Mouse (Mus musculus): ENCODE data around the gene Rpl32. TPM values are rescaled to one million over a fixed set of nuclear protein-coding genes. Genes with fewer than 3 reads are reported as not detected.
A peak's percentile ranks its signal among the peaks of the same experiment; 100 is the strongest.

Rpl32 gene
- polyA plus RNA-seq, 1 experiment: 1,149 TPM

GRCm38 (mm10) chr6:115770059-115770670, 38.4 kb downstream of the Rpl32 start:
- no peak for DNase-seq (ENCODE audit: extremely low spot score in 1 of 2, low spot score in 1 of 2)

DNA sequence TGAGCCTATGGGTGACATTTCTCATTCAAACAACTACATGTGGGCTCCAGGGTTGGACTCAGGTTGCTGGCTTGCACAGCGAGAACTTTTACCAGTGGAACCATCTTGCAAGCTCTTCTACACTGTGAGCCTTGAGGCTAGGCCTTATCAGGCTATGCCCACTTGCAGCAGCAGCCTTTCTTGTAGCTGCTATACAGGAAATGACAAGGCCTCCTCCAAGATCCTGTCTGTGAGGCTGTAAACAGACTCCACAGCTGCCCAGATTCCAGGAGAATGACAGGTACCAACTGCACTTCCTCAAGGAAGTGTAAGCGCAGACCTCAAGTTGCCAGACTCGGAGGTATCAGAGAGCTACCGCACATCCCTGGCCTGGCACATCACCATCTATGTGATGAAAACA, 40.3 kb downstream of the Rpl32 start:
- DNase-seq (ENCODE audit: extremely low spot score in 1 of 2, low spot score in 1 of 2): no peak

GRCm38 (mm10) chr6:115767357-115767756, 41.2 kb downstream of the Rpl32 start:
- DNase-seq (ENCODE audit: extremely low spot score in 1 of 2, low spot score in 1 of 2): no peak

GRCm38 (mm10) chr6:115764179-115764578, 44.4 kb downstream of the Rpl32 start:
- peak in 1 of 2 experiments; percentile 27 for DNase-seq (ENCODE audit: extremely low spot score in 1 of 2, low spot score in 1 of 2)

- DNase-seq (ENCODE audit: extremely low spot score in 1 of 2, low spot score in 1 of 2): peak in 1 of 2 experiments; percentile 33
Observed at GRCm38 (mm10) chr6:115761995-115762756, 46.4 kb downstream of the Rpl32 start, which contains the start of gene Tmem40. Gene Tmem40, minus strand, starts transcription at chr6:115762410.

DNA sequence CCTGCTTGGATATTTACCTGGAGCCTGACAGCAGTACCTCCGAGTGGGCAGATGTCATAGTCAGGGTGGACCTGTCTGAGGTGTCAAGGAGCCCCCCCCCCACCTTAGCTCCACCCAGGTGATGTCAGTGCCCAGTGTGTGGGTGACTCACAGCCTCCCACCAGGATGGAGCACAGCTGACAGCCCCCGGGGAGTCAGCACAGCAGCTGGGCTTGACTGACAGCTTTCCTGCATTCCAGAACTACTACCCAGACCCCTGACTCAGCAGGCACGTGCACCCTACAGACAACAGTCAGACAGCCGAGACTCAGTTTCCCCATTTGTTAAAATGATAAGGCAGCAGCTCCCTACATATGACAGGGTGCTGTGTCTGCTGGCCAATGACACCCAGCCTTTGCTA, 47.6 kb downstream of the Rpl32 start:
- DNase-seq (ENCODE audit: extremely low spot score in 1 of 2, low spot score in 1 of 2): no peak

DNA sequence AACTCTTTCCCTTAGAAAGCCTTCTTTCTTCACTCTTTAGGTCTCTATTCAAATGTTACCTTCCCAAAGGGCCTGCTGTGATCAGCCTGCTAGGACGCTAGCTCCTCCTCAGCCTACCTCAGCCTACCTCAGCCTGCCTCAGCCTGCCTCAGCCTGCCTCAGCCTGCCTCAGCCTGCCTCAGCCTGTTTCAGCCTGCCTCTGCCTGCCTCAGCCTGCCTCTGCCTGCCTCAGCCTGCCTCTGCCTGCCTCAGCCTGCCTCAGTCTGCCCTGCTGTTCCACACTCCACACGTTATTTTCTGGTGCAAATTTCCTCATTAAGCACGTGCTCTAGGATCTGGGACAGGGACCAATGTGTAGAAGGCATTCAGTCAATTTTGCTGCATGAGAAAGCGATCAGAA, 48.4 kb downstream of the Rpl32 start:
- no peak for DNase-seq (ENCODE audit: extremely low spot score in 1 of 2, low spot score in 1 of 2)

GRCm38 (mm10) chr6:115759461-115759860, 49.1 kb downstream of the Rpl32 start:
- no peak for DNase-seq (ENCODE audit: extremely low spot score in 1 of 2, low spot score in 1 of 2)

GRCm38 (mm10) chr6:115758981-115759435, 49.5 kb downstream of the Rpl32 start:
- DNase-seq (ENCODE audit: extremely low spot score in 1 of 2, low spot score in 1 of 2): no peak

GRCm38 (mm10) chr6:115755536-115755935, 53.0 kb downstream of the Rpl32 start:
- DNase-seq (ENCODE audit: extremely low spot score in 1 of 2, low spot score in 1 of 2): no peak

Other genes starting within 250 kb of the Rpl32 start
- gene Mkrn2os, start 216.2 kb downstream of the Rpl32 start, polyA plus RNA-seq (2012; rRNA removed): 0.06 and 0.18 TPM in 2 replicates
- gene Mkrn2, start 206.8 kb downstream of the Rpl32 start, polyA plus RNA-seq (2012; rRNA removed): 21.5 and 29.0 TPM in 2 replicates
- 143 and 144 TPM in 2 replicates for gene Raf1, start 132.1 kb downstream of the Rpl32 start, polyA plus RNA-seq (2012; rRNA removed)
- 15.3 and 24.4 TPM in 2 replicates for gene Tmem40, start 46.3 kb downstream of the Rpl32 start, polyA plus RNA-seq (2012; rRNA removed)
- gene Cand2, start 34.2 kb downstream of the Rpl32 start, polyA plus RNA-seq (2012; rRNA removed): 5.1 and 5.7 TPM in 2 replicates
- gene Efcab12, start 29.7 kb upstream of the Rpl32 start, polyA plus RNA-seq (2012; rRNA removed): 5.4 and 5.5 TPM in 2 replicates
- gene Mbd4, start 44.6 kb upstream of the Rpl32 start, polyA plus RNA-seq (2012; rRNA removed): 9.2 and 9.6 TPM in 2 replicates
- gene Ift122, start 44.7 kb upstream of the Rpl32 start, polyA plus RNA-seq (2012; rRNA removed): 30.1 and 31.2 TPM in 2 replicates
- gene Rho, start 123.0 kb upstream of the Rpl32 start, polyA plus RNA-seq (2012; rRNA removed): 0.86 and 1.6 TPM in 2 replicates
- gene H1foo, start 136.2 kb upstream of the Rpl32 start, polyA plus RNA-seq (2012; rRNA removed): not detected in 2 replicates
- 56.5 and 73.7 TPM in 2 replicates for gene Plxnd1, start 186.3 kb upstream of the Rpl32 start, polyA plus RNA-seq (2012; rRNA removed)